Comparison of ENCODE assay signal across 15 mouse cellular contexts in genomic region chr2:68011336-68011735, GRCm38 (mm10).
"Had no signal": no experiment of that assay in that cellular context is flagged by ENCODE, and none has a peak within 500 bp of the region (broad histone marks: within the 10 kb centered on the region; RNA-seq: fewer than 3 reads in every experiment).

No protein-coding gene starts in this region.

- DNase-seq: gastrocnemius, adult 2 months; gastrocnemius, postnatal 10 days; gastrocnemius, postnatal 36 days; heart, adult 11 months; heart, adult 2 months; heart, postnatal 14 days; heart, postnatal 36 days; kidney, adult 11 months; kidney, adult 2 months; kidney, adult 9 months; kidney, postnatal 14 days; kidney, postnatal 4 days; liver; liver, embryonic 13.5 days; liver, postnatal 0 days had no signal
